Mouse (Mus musculus) mesoderm, embryonic 11.5 days (tissue): ENCODE data around the gene Gpr107.
"Not testable (repeated sequence)": the region's sequence is repeated elsewhere in the genome, so short reads cannot be mapped to it uniquely, and the experiment has no call there.

Source experiments
- DNase-seq: peaks from one replicate; pipeline ENCODE4 v3.0.0-alpha.2; 2012; ENCODE audit warnings: low read depth, low spot score

Gpr107 gene

GRCm38 (mm10) chr2:31156846-31157245, 4.7 kb downstream of the Gpr107 start:
- no peak for DNase-seq

DNA sequence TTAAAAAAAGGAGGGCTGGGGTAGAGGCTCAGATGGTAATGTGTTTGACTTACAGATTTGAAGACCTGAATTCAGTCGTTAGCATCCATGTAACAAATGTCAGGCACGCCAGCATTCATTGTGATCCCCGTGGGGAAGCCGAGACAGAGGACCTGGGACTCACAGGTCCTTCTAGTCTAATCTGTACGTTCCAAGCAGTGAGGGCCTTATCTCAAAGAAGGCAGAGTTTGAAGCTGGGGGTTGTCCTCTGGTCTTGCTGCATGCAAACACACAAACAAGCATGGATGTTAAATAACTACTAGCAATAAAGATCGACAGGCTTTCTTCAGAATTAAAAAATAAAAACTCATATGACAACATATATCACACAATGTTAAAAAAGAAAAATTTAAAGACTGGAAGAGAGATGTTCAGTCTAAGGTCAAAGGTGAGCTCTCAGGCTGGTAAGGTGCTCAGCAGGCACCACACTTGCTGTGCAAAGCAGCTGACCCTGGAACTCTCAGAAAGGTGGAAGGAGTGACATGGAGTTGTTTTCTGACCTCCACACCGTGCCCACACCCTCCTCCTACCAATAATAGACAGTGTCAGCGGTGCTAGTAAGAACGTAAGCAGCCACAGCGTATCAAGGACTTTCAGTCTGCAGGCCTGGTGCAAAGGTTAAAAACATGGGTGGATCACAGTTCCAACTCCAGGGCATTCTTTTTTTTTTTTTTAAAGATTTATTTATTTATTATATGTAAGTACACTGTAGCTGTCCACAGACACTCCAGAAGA, 8.2 kb downstream of the Gpr107 start:
- no peak for DNase-seq

DNA sequence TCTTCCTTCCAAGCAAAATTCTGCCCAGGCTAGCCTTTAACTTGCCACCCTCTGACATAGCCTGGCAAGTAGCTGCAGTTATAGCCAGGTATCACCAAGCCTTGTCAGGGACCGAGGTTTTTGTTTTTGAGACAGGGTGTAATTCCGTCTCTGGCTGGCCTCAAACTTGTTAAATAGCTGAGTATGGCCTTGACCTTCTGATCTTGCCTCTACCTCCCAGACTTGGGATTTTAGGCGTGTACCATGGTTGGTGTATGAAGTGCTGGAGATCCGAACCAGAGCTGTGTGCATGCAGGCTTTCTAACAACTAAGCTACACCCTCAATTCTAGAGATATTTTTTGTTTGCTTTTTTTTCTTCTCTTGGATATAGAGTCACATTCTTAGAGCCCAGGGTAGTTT, 9.5 kb downstream of the Gpr107 start:
- no peak for DNase-seq

DNA sequence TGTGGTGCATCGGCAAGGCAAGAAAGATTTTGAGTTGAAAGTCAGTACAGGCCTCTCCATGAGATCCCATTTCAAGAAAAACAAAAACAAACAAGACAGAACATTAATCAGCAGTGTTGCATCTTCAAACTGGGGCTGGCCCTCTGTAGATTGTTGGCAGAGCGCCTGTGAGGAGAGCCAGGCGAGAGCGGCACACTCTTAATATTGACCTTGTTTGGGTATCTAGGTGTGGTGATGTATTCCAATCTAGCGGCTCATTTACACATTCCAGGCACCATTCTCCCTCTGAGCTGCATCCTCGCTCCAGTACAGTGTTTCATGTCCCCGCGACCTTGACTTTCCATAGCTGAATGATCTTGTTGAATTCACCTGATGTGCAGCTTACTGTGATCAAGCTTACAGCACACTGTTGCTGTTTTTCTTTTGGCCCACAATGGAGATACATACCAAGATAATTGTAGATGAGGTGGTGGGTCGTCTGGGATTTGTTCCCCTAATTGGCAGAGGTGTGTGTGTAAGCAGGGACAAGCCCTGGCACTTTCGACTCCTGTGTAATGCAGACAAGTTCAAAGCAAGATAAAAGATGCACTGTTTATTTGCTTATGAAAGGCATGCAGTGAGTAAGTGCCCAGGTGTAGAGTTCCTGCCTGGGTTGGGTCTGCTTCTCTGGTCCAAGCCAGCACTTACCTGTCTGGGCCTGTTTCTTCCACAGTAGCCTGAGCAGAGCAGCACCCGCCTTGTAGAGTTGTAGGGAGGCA, 11.4 kb downstream of the Gpr107 start:
- no peak for DNase-seq

- DNase-seq: peak; percentile 31
Measured at GRCm38 (mm10) chr2:31164841-31165455, 12.8 kb downstream of the Gpr107 start.

DNA sequence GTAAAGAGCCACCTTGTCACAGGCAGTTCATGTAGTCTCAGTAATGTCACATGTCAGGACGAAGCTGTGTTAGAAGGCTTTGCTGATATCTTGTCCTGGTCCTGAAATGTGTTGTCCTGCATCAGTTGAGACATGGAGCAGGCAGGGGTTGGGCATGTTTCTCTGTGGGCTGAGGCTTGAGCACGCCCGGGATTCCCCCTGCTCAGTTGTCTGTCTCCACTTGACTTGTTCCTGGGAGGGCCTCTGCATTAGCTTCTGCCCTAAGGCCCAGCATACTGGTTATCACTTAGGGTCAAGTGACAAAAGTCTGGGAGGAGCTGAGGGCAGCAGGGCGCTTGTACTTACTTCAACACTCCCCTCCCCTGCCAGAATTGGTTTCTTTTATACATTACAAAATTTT, 13.4 kb downstream of the Gpr107 start:
- no peak for DNase-seq

GRCm38 (mm10) chr2:31167571-31167970, 15.5 kb downstream of the Gpr107 start:
- DNase-seq: not testable (repeated sequence)

GRCm38 (mm10) chr2:31169001-31169400, 16.9 kb downstream of the Gpr107 start:
- DNase-seq: no peak

DNA sequence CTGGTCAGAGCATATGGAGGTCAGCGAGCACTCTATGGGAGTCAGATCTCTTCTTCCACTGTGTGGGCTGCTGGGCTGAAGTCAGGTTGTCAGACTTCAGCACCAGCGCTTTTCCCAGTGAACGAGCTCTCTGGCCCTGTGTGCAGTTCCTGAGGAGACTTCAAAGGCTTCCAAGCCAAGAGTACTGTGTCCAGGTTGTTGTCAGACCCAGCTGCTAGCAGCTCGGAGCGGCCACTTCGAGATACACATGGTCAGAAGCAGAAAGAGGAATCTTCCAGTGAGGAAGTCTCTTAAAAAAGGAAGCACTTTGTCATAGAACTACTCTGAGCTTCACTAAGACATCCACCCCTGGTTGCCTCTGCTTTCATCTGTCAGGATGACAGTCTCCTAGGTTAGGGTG, 18.0 kb downstream of the Gpr107 start:
- DNase-seq: no peak

DNA sequence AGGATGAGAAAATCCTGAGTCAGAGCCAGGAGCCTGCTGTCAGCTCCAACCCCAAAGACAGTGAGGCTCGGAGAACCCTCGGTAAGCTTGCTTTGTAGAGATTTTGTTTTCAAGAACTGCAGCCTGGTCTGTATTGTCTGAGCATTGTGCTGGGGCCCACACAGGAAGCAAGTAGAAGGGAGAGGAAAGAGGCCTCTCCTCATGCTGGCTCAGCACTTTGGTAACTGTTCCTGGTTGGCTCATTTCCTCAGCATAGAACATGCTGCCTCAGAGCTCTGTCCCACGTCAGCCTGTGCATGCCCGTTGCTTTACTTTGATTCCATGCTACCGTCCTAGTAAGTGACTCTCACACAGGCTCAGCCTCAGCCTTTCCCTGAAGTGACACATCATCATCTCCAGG, 19.9 kb downstream of the Gpr107 start:
- DNase-seq: no peak

DNA sequence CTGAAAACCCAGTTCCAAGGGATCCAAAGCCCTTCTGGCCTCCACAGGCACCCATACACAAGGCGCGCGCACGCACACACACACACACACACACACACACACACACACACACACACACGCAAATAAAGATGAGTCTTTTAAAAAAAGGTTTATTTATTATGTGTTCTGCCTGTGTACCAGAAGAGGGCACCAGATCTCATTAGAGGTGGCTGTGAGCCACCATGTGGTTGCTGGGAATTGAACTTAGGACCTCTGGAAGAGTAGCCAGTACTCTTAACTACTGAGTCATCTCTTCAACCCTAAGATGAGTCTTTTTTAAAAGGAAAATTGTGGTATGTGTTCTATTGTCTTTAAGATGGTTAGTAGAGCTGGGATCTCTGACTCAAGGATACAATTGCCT, 20.4 kb downstream of the Gpr107 start:
- no peak for DNase-seq

DNA sequence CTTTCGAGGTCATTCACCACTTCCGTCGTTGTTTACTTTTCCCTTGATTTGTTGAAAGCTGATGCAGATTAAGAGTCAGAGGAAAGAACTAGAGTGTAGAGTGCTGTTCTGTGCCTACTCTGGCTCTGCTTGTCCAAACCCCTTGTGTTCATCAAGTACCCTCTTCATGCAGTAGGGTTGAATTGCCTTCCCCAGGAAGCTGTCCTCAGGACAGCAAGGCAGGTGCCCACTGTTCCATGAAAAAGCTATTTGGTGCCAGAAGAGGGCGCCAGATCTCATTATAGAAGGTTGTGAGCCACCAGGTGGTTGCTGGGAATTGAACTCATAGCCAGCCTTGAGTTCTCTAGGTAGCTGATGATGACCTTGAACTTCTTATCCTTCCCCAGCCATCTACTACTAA, 21.2 kb downstream of the Gpr107 start:
- peak; percentile 16 for DNase-seq

- not testable (repeated sequence) for DNase-seq
Measured at GRCm38 (mm10) chr2:31178593-31178992, 26.5 kb downstream of the Gpr107 start.

- DNase-seq: no peak
Measured at GRCm38 (mm10) chr2:31179471-31179870, 27.4 kb downstream of the Gpr107 start.

DNA sequence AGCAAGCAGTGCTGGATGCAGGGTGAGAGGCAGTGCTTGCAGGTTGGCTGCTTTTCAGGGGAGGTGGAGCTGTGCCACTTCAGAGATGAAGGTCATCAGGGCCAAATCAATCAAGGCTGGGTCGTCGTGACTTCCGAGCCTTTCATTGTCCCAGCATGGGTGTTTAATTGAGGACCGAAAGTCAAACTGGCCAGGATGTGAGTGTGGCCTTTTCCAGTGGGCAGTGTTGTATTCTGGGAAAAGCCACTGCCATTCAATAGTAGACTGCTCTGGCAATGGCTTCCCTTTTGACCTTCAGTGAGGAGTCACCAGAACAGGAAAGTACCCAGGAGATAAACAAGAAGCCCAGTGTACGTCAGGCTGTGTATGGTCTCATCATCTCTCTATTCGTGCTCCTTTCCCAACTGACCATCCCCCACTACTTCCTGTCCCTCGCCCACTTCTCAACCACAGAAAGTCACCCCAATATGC, 28.0 kb downstream of the Gpr107 start:
- DNase-seq: no peak

DNA sequence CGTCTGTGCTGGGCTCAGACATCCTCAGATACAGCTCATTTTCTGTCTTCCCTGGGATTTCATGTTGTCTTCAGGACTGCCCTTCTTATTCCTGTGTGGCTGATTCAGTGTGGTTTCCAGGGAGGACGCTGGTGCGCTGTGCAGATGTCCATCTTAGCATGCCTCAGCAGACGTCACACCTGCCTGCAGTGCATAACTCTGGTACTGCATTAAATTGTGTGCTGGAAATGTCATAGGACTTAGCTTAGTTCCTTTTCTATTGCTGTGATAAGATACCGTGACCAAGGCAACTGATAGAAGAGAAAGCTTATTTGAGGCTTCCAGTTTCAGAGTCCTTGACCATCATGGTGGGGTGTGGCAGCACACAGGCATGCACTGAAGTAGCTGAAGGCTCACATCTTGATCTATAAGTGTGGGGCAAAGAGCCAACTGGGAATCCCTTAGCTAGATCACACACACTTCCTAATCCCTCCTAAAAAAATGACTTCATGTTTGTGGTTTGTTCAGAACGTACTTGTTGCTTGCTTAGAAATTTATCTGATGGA, 30.7 kb downstream of the Gpr107 start:
- DNase-seq: no peak

- no peak for DNase-seq
Measured at GRCm38 (mm10) chr2:31183830-31184229, 31.7 kb downstream of the Gpr107 start.

- no peak for DNase-seq
Measured at GRCm38 (mm10) chr2:31188691-31189090, 36.6 kb downstream of the Gpr107 start.

DNA sequence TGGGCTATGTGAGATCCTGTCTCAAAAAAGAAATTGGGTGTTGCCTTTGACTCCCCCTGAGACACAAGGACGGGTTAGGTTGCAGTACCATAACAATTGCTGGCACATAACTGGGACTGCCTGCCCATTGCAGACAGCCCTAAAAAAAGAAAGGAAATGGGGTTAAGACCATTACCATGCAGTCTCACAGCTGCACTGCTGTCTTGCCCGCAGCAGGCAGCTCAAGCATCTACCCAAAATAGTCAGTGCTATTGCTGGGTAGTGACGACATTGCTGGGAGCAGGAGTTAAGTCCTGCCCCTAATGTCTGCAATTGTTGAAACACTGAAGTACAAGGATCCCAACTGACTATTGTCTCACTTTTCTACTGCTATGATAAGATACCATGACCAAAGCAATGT, 37.5 kb downstream of the Gpr107 start:
- no peak for DNase-seq

DNA sequence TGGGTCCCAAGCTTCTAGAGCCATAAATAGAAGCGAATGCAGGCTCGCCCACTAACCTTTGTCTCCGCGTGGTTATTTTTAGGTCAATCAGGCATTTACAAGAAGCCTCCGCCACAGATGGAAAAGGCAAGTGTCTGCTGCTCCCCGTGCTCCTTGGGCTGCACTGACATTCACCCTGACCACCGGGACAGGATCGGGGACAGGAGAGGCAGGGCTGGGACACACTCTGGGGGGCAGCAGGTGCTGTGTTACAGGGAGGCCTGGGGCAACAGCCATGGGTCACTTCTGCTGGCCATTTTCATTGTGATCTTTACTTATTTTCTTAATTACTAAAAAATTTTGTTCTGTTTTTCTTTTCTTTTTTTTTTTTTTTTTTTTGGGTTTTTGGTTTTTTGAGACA, 39.6 kb downstream of the Gpr107 start:
- no peak for DNase-seq

GRCm38 (mm10) chr2:31194356-31195021, 42.4 kb downstream of the Gpr107 start:
- peak; percentile 61 for DNase-seq

DNA sequence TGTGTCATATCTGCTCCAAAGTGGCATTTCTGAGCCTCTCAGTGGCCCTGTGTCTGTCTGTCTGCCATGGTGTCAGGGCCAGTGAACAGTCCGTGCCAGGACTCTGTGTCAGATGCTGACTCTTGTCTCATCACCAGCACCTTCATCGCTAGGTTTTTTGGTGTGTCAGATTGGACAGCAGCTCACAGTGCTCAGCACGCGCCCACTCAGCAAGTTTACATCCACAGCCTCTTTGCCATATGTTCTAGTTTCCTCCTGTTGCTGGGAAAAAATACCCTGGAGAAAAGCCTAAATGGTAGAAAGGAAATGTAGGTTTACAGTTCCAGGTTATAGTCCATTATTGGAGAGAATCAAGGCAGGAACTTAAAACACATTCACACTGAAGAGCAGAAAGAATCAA, 46.5 kb downstream of the Gpr107 start:
- DNase-seq: no peak
